Mouse (Mus musculus) embryonic stem cell, embryonic (primary cell): Measurements from ENCODE around the gene Matn3.

Experiments used
- CTCF ChIA-PET, 4 experiments: fragments of 300-600 bp in 2 of 4; fragments of 350-600 bp in 2 of 4; sonication (Branson Sonifier 250); formaldehyde crosslinking; loops; one replicate each; lab custom pipeline; 2022; ENCODE audit warnings: inconsistent platforms in 2 of 4; lab: Charles Lee
- POLR2A ChIA-PET, 4 experiments: fragments of 300-600 bp in 2 of 4; fragments of 350-600 bp in 2 of 4; sonication (Branson Sonifier 250); formaldehyde crosslinking; loops; one replicate each; lab custom pipeline; 2022; ENCODE audit warnings: antibody characterized with exemption in 4 of 4, inconsistent platforms in 1 of 4; lab: Charles Lee

The Matn3 gene

DNA sequence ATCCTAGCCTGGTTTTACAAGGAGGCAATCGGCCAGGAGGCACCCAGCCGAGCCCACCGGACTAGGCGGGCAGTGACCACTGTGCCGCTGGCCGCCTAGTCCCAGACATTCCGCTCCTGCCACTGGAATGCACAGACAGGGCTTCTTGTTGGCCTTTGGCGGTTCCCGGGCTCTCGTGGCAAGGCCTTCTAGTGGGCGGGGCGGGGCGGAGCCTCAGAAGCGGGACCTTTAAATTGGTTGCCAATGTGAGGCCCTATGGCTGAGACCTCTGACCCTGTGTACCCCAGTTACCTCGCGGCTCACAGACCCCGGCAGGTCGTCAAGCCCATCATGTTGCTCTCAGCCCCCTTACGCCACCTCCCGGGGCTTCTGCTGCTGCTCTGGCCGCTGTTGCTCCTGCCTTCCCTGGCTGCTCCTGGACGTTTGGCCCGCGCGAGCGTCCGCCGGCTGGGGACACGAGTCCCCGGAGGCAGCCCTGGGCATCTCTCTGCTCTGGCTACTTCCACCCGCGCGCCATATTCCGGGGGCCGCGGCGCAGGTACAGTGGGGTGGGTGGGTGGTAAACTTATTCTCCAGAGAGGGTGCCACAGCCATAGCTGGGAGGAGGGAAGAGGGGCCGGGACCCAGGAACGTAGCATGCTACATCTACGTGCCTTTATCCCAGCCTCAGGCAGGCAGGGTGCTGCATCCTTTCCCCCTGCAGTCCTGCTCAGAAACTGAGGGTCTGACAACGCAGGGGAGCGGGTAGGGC lies at the start of gene Matn3:
Matn3 (plus strand) TSS at position 216 of the 751 bp plus-strand sequence.
- ChIA-PET POLR2A (interaction anchor here in 2 of 4 experiments (0.8 to 1.8 kb wide), 5 partner anchors 10 to 82 kb away, joined by 3 to 5 read pairs (median 3); partner anchors contain the start of gene Ttc32 (in 1 of the 2)), CTCF (interaction anchor here in 2 of 4 experiments (0.6 to 1.5 kb wide), 2 partner anchors 49 to 249 kb away, joined by 3 read pairs; no protein-coding TSS in a partner anchor)

DNA sequence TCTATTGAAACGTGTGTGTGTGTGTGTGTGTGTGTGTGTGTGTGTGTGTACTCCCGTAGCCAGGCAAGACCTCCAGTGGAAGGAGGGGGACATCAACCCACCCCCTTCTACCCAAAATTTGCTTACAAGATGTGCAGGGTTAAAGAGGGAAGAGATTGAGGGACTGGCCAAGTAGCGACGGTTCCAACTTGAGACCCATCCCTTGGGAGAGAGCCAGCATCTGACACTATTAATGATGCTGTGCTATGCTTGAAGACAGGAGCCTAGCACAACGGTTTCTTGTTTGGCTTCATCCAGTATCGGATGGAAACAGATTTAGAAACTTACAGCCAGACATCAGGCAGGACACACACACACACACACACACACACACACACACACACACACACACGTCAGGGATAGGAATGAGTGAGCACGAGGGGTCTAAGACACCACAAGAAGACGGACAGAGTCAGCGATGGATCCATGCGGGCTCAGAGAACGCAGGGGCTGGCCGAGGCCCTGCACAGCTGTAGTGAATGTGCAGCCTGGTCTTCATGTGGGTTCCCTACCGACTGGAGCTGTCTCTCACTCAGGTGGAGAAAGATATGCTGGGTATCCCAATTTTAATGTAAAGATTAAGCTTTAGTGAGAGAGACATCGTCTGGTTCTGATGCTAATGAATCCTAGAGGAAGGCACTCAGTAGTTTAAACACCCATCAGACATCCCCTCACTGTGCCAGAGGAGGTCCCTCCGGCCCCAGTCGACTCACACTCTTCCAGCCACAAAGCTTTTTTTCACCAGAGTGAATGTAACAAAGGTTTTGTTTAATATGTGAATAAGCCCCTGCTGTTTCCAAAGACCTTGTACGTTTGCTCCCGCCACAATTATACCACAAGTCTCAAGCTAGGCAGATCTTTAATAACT lies 48.6 kb upstream of the Matn3 start:
- CTCF ChIA-PET: interaction anchor here in 3 of 4 experiments (0.6 to 1.6 kb wide), 8 partner anchors 9 to 76 kb away, joined by 3 to 9 read pairs (median 4); no protein-coding TSS in a partner anchor

DNA sequence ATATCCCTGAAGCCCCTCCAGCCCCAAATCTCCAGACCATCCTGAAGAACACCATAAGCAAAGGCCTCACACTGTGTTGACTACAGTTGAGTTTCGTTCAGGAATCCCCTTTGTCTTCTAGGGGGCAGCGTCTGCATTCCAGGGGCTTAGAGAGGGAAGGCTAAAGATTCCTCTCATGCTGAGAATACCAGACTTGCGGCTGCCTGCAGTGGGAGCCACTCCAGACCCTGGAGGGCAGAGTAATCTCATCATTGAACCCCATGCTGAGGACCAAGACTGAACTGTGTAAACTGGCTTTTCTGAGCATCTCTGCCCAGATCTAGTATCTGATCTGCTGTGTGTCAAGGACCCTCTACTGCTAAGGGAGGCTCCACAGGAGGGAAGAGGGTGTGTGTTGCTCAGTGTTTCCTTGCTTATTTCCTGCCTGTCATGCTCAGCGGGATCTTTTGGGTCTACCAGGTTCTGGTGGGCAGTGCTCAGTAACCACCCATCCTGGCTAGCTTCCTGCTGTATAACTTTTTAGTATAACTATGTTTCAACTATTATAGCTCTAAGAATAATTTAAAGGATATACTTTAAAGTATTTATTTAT lies 47.5 kb upstream of the Matn3 start:
- ChIA-PET CTCF (interaction anchor here in 1 of 4 experiments (0.7 to 1.6 kb wide), 6 partner anchors 11 to 40 kb away, joined by 3 to 7 read pairs (median 4); no protein-coding TSS in a partner anchor), POLR2A (interaction anchor here (0.7 to 8.5 kb wide), 34 partner anchors 8 to 401 kb away, joined by 3 to 49 read pairs (median 6); partner anchors contain the start of genes Rhob (in 2 of the 4), Wdr35 (in 2 of the 4), Laptm4a (in 1 of the 4) and Sdc1 (in 1 of the 4))

More for the DNA sequence above, 48.6 kb upstream of the Matn3 start:
- POLR2A ChIA-PET: interaction anchor here (0.5 to 8.5 kb wide), 41 partner anchors 8 to 1329 kb away, joined by 3 to 49 read pairs (median 5); partner anchors contain the start of genes Rhob (in 2 of the 4), Wdr35 (in 2 of the 4), Laptm4a (in 1 of the 4) and Sdc1 (in 1 of the 4)

DNA sequence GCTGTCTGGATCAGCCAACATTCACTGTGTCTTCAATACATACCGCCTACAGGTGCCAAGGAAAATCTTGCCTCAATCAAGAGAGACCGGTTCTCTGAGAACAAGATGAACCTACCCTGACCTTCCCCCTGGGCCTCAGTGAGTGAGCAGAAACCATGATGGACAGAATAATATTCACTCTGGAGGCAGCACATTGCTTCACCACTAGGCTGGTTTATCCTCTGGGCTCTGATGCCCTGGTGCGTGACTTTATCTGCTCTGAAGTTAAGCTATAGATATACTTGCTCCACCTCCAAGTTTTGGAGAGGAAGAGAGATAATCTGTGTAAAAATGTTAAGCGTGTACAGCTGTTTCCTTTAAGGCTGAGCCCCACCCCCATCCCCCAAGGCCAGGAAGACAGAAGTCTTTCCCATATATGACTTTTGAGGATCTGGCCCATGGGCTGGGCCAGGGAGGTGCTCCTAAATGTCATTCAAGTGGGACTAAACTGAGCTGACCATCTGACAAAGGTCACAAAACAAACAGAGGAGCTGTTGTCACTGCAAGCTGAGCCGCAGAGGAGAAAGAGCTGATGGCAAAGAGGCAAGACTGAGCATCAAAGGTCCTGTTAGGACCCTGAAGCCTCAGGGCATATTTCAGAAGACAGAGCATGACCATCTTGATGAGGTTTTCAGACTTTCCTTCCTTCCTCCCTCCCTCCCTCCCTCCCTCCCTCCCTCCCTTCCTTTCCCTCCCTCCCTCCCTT lies 46.6 kb upstream of the Matn3 start:
- CTCF ChIA-PET: interaction anchor here in 1 of 4 experiments (1.3 kb wide), 1 partner anchor 12 kb away, joined by 3 read pairs; no protein-coding TSS in a partner anchor
- POLR2A ChIA-PET: interaction anchor here in 3 of 4 experiments (0.6 to 8.5 kb wide), 18 partner anchors 10 to 106 kb away, joined by 3 to 49 read pairs (median 4); partner anchors contain the start of gene Wdr35 (in 2 of the 3)

DNA sequence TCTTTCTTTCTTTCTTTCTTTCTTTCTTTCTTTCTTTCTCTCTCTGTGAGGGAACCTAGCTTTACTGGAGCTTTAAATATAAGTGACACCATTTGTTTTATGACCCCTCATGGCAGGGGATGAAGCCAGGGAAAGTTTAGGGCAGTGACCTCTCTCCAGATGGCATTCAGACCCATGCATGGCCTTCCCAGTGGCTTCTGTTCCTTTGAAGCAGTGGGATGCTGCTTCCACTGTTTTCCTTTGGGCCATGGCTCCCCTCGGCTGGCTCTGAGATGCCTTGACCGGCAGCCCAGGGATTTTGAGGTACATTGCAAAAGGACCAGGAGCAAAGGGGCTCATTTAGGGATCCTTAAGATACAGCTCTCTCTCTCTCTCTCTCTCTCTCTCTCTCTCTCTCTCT lies 45.8 kb upstream of the Matn3 start:
- CTCF ChIA-PET: interaction anchor here in 2 of 4 experiments (0.7 to 1.4 kb wide), 3 partner anchors 11 to 119 kb away, joined by 3 to 4 read pairs (median 3); no protein-coding TSS in a partner anchor
- POLR2A ChIA-PET: interaction anchor here in 3 of 4 experiments (0.8 to 8.5 kb wide), 13 partner anchors 10 to 105 kb away, joined by 3 to 49 read pairs (median 4); partner anchors contain the start of gene Laptm4a (in 1 of the 3)

DNA sequence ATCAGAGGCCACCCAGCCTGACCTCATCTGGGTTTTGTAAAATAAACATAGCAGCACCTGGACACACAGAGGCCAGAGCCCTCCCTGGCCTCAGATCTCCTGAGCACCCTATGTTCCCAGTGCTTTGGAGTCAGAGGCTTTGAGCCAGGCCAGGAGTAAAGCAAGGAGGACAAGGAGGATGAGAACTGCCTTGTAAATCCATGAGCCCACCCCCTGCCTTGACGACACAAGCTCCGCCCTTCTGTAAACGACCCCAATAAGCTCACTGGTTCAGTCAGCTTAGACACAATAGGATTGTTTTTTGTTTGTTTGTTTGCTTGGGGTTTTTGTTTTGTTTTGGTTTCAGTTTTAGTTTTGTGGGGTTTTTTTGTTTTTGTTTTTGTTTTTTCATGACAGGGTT lies 45.2 kb upstream of the Matn3 start:
- CTCF ChIA-PET: interaction anchor here in 1 of 4 experiments (1.4 kb wide), 1 partner anchor 33 kb away, joined by 3 read pairs; no protein-coding TSS in a partner anchor
- POLR2A ChIA-PET: interaction anchor here in 3 of 4 experiments (0.9 to 8.5 kb wide), 11 partner anchors 11 to 105 kb away, joined by 3 to 49 read pairs (median 5); partner anchors contain the start of gene Laptm4a (in 1 of the 3)

DNA sequence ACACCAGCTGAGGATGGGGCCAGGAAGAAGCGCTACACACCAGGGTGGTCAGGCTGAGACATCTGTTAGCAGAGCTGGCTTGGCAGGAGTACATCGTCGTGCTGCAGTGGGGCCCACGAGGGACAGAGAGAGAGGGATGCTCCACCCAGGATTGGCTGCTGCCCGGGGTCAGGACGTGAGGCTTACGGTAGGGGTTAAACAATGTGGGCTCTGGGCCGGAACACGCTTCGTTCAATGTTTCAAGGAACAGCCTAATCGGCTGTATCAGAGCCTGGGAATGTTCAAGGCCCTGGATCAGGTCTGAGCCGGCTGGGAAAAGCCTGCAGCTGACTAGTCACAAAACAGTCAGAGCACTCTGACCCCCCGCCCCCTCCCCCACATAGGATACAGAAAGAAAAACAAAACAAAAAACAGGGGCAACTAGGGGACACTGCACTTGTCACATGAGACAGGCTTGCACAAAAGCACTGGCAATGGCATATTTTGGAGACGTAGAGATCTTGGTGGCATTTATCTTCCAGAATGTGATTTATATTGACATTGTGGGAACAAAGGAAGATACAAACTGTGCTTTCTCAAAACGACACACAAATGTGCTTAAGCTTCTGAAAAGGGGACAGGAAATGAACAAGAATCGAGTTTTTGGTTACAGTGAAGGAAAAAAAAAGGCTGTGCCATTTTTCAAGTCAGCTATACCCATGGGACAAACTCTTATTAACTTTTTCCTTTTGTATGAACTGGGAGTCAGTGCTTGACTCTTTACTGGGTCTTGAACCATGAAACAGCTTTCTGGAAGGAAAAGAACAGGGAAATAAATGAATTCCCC lies 34.7 kb upstream of the Matn3 start:
- ChIA-PET POLR2A (interaction anchor here in 3 of 4 experiments (0.5 to 4.4 kb wide), 20 partner anchors 8 to 413 kb away, joined by 3 to 49 read pairs (median 5); partner anchors contain the start of genes Laptm4a (in 2 of the 3), Rhob (in 1 of the 3), Sdc1 (in 1 of the 3) and Ttc32 (in 1 of the 3)), CTCF (interaction anchor here in 1 of 4 experiments (0.9 kb wide), 1 partner anchor 12 kb away, joined by 3 read pairs; no protein-coding TSS in a partner anchor)

DNA sequence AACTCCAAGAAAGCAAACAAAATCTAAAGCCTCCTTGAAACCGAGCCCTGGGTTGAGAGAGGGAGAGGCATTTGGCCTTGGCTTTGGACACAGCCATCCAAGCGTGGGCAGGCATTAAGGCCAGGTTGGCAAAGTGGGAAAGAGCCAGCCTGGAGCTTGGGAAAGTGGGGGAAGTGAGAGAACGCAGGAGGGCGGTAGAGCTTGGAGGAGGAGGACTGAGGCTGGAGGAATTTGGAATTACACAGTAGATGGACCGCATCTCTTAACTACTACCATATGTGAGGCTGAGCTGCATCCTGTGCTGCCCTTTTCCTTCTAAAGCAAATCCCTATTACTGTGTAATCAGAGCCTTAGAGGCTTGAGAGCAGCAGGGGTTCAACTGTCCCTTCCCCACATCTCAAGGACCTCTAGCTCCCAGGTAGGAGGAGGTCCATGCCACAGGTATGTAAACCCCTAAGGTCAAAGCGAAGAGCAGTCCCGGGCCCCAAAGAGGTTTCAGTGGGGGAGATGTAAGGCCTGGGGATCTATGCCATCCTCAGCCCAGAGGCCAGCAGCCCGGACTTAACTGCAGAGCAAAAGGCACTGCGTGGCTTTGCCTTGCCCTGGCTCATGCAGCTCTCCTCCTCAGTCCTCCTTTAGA lies 33.9 kb upstream of the Matn3 start:
- CTCF ChIA-PET: interaction anchor here in 1 of 4 experiments (0.6 to 0.9 kb wide), 2 partner anchors 13 to 150 kb away, joined by 3 read pairs; no protein-coding TSS in a partner anchor
- POLR2A ChIA-PET: interaction anchor here (0.5 to 4.4 kb wide), 16 partner anchors 9 to 143 kb away, joined by 3 to 49 read pairs (median 6); partner anchors contain the start of genes Laptm4a (in 1 of the 4), Sdc1 (in 1 of the 4) and Ttc32 (in 1 of the 4)

DNA sequence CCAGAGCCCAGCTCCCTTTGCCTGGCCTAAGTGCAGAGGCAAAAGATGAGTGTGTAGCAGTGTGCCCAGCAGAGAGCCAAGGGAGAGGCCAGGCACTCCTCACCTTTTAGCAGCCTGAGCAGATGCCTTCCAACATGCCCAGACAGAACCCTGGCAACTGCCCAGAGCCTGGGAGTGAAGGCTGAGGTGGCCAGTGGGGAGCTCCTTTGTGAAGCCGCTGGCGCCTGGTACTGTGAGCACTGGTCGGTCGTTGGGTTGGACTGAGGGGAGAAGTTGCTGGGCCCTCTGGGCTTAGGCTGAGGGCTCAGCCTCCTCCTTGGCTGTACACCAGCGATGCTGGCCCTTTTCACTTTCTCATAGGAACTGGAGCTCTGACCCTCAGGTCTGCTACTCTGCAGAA lies 31.4 kb upstream of the Matn3 start:
- ChIA-PET CTCF (interaction anchor here in 3 of 4 experiments (0.5 to 1.7 kb wide), 7 partner anchors 17 to 513 kb away, joined by 3 to 5 read pairs (median 3); no protein-coding TSS in a partner anchor), POLR2A (interaction anchor here in 3 of 4 experiments (0.6 to 6.7 kb wide), 38 partner anchors 9 to 590 kb away, joined by 3 to 49 read pairs (median 5); partner anchors contain the start of genes Ttc32 (in 2 of the 3), Wdr35 (in 2 of the 3), Rhob (in 1 of the 3) and Sdc1 (in 1 of the 3))

DNA sequence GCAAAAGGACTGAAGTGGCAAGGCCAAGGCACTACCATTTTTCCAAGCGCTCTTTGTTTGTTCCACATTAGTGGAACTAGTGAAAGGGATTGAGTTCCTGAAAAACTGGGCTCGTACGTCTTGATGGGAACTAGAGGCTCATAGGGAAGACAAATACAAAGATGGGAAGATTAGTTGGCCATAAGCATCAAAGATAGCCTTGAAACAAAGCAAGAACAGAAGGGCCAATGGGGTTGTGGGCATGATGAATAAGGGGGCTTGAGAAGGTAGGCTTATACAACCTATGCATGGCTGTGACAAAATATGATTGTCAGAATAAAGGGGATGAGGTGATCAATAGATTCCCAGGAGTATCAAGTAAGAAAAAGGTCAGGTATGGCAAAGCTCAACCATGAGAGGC lies 28.5 kb upstream of the Matn3 start:
- POLR2A ChIA-PET: interaction anchor here in 2 of 4 experiments (0.6 to 6.7 kb wide), 15 partner anchors 9 to 85 kb away, joined by 3 to 46 read pairs (median 5); no protein-coding TSS in a partner anchor
- CTCF ChIA-PET: interaction anchor here in 2 of 4 experiments (0.6 to 1.1 kb wide), 2 partner anchors 17 to 19 kb away, joined by 3 to 5 read pairs; no protein-coding TSS in a partner anchor

DNA sequence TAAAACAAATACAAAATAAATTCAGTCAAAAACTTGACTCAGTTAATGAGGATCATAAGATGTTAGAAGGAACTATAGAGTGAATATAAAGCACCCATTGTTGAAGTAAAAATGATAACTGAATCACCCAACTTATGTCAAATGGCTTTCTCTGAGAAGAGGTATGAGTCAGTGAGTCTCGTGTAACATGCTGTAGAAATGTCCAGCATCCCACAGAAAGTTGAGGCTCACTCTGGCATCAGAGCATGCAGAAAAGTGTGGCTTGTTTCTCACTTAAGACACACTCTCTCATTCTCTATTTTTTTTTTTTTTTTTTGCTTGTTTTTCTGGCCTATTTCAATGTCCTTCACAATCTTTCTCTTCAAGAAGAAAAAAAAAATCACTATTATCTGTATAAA lies 26.7 kb upstream of the Matn3 start:
- ChIA-PET CTCF (no interaction called here), POLR2A (interaction anchor here in 3 of 4 experiments (0.6 to 6.7 kb wide), 18 partner anchors 8 to 283 kb away, joined by 3 to 46 read pairs (median 5); partner anchors contain the start of gene Wdr35 (in 1 of the 3))

DNA sequence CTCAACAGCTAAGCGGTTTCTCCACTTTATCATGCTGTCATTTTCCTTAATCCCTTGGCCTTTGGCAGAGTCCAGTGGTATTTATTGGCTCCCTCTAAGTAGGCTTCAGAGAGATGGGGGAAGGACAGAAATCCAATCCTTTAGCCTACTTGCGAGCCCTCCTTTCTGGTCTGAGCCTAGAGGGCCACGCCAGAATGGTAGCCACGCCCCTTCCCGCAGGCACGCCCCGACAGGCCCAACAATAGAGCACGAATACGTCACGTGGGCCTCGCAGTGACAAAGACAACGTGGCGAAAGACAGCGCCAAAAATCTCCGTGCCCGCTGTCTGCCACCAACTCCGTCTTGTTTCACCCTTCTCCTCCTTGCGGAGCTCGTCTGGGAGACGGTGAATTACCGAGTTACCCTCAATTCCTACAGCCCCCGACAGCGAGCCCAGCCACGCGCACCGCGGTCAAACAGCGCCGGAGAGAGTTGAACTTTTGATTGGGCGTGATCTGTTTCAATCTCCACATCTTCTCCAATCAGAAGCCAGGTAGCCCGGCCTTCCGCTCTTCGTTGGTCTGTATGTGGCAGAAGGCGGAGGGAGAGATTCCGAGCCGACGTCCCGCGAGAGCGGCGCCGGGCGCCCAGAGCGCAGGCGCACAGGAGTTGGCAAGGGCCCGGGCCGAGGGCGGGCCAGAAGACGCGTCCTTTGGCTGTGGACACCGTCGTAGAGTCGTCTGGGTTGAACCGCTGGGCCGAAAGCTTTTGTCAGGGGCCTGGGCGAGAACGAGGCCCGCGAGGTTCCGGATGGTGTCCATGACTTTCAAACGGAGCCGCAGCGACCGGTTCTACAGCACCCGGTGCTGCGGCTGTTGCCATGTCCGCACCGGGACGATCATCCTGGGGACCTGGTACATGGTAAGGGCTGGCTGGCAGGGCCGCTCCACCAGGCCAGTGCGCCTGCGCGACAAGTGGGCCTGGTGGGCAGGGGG lies 26.0 kb upstream of the Matn3 start, which contains the start of gene Laptm4a:
Laptm4a (plus strand) TSS at position 271 of the 975 bp plus-strand sequence.
- ChIA-PET POLR2A (interaction anchor here (0.6 to 5.4 kb wide), 16 partner anchors 9 to 281 kb away, joined by 3 to 27 read pairs (median 4); partner anchors contain the start of gene Wdr35 (in 1 of the 4)), CTCF (no interaction called here)
